Mouse (Mus musculus): Measurements from ENCODE around the gene Sp1. TPM values are rescaled to one million over a fixed set of nuclear protein-coding genes. Genes with fewer than 3 reads are reported as not detected.

The Sp1 gene
- total RNA-seq, 2 experiments from 2014 or later = 32.9 to 43.2 TPM

GRCm38 (mm10) chr15:102399229-102400221 is 6.4 kb upstream of the Sp1 start:
- peak; percentile 88 for DNase-seq

GRCm38 (mm10) chr15:102400476-102401045 is 5.4 kb upstream of the Sp1 start:
- no peak for DNase-seq

GRCm38 (mm10) chr15:102401278-102401677 is 4.7 kb upstream of the Sp1 start:
- DNase-seq = no peak

- no peak for DNase-seq
Measured at GRCm38 (mm10) chr15:102402210-102402609, 3.7 kb upstream of the Sp1 start.

GRCm38 (mm10) chr15:102404608-102405488 is 1.1 kb upstream of the Sp1 start:
- DNase-seq = no peak

GRCm38 (mm10) chr15:102406196-102406911 is 411 bp downstream of the Sp1 start:
- DNase-seq = peak; percentile 84

- DNase-seq = no peak
Measured at GRCm38 (mm10) chr15:102406912-102407580, 1.1 kb downstream of the Sp1 start.

GRCm38 (mm10) chr15:102407681-102408557 is 2.0 kb downstream of the Sp1 start:
- no peak for DNase-seq

GRCm38 (mm10) chr15:102408558-102409130 is 2.7 kb downstream of the Sp1 start:
- DNase-seq = no peak

- no peak for DNase-seq
Measured at GRCm38 (mm10) chr15:102409286-102409685, 3.3 kb downstream of the Sp1 start.

- DNase-seq = no peak
Measured at GRCm38 (mm10) chr15:102411077-102411476, 5.1 kb downstream of the Sp1 start.

GRCm38 (mm10) chr15:102413687-102414086 is 7.7 kb downstream of the Sp1 start:
- no peak for DNase-seq

- no peak for DNase-seq
Measured at GRCm38 (mm10) chr15:102417524-102417923, 11.6 kb downstream of the Sp1 start.

- no peak for DNase-seq
Measured at GRCm38 (mm10) chr15:102420986-102421385, 15.0 kb downstream of the Sp1 start.

GRCm38 (mm10) chr15:102421437-102421836 is 15.5 kb downstream of the Sp1 start:
- DNase-seq = no peak

GRCm38 (mm10) chr15:102423602-102424240 is 17.8 kb downstream of the Sp1 start:
- no peak for DNase-seq

- DNase-seq = no peak
Measured at GRCm38 (mm10) chr15:102424657-102425056, 18.7 kb downstream of the Sp1 start.

- DNase-seq = no peak
Measured at GRCm38 (mm10) chr15:102426963-102427362, 21.0 kb downstream of the Sp1 start.

- DNase-seq = no peak
Measured at GRCm38 (mm10) chr15:102432046-102432445, 26.1 kb downstream of the Sp1 start.
